Mouse (Mus musculus) midbrain, embryonic 11.5 days (tissue): ENCODE measurements around the gene Slc7a11. TPM values are rescaled to one million over a fixed set of nuclear protein-coding genes. Genes with fewer than 3 reads are reported as not detected.

Experiments
- ATAC-seq: fragments of 200-750 bp; cut with Nextera tagmentation; 2 replicates; pipeline ENCODE4 v1.8.0; 2017; ENCODE audit warnings: moderate TSS enrichment, moderate library complexity; ENCODE audit not compliant: low FRiP score
- DNase-seq: peaks from one replicate; pipeline ENCODE4 v3.0.0; 2015; ENCODE audit warnings: low spot score; ENCODE audit errors: missing footprints
- H3K27ac ChIP-seq: fragments of 300-500 bp; sonication (generic); 2 replicates; pipeline ENCODE4 v1.5.1; 2014; ENCODE audit warnings: low read depth, low read length
- H3K27me3 ChIP-seq: fragments of 300-500 bp; sonication (generic); 2 replicates; pipeline ENCODE4 v1.6.1; 2014; ENCODE audit warnings: mild to moderate bottlenecking, low read length, moderate library complexity, mixed read lengths; ENCODE audit not compliant: control insufficient read depth, insufficient read depth
- H3K36me3 ChIP-seq: fragments of 300-500 bp; sonication (generic); 2 replicates; pipeline ENCODE4 v1.6.1; 2014; ENCODE audit warnings: mild to moderate bottlenecking, low read length, moderate library complexity, mixed read lengths; ENCODE audit not compliant: control insufficient read depth, insufficient read depth
- H3K4me1 ChIP-seq: fragments of 300-500 bp; sonication (generic); 2 replicates; pipeline ENCODE4 v1.6.1; 2014; ENCODE audit warnings: low read length; ENCODE audit not compliant: control insufficient read depth, insufficient read depth
- H3K4me2 ChIP-seq: fragments of 300-500 bp; sonication (generic); 2 replicates; pipeline ENCODE4 v1.6.1; 2014; ENCODE audit warnings: mild to moderate bottlenecking, moderate library complexity
- H3K4me3 ChIP-seq: fragments of 300-500 bp; sonication (generic); 2 replicates; pipeline ENCODE4 v1.5.1; 2014; ENCODE audit warnings: low read depth, low read length
- H3K9ac ChIP-seq: fragments of 300-500 bp; sonication (generic); 2 replicates; pipeline ENCODE4 v1.6.1; 2014; ENCODE audit warnings: low read length
- H3K9me3 ChIP-seq: fragments of 300-500 bp; sonication (generic); 2 replicates; pipeline ENCODE4 v1.6.1; 2016; ENCODE audit warnings: low read length; ENCODE audit not compliant: control insufficient read depth
- WGBS: fragments of 180-500 bp; shearing (Covaris S2); extraction: QIAGEN DNeasy Blood & Tissue Kit; methylation state at CpG from one replicate; pipeline ENCODE4 v1.1.7; 2014; 5-methylcytosine and 5-hydroxymethylcytosine counted together
- polyA plus RNA-seq: library from polyadenylated mRNA; unstranded; fragments of >200 nt; fragmentation: Nextera tagmentation; extraction: Ambion mirVana; gene quantifications from 2 replicates; pipeline ENCODE4 v1.2.1, GENCODE M21; 2014

Slc7a11 gene
- polyA plus RNA-seq, 1 experiment from 2014 or later, result 0.96 TPM

- Histone ChIP-seq H3K27ac (no peak overlapping the region), H3K36me3 (no peaks in the 10 kb centered on the region)
- 28% methylated on average over 1 of the region's 1 CpGs for WGBS
These were observed 532.5 kb downstream of the Slc7a11 start for GRCm38 (mm10) chr3:49910922-49911321.

GRCm38 (mm10) chr3:49908426-49909341 is 534.7 kb downstream of the Slc7a11 start:
- DNase-seq, result no peak
- WGBS, result 67% methylated on average over 12 of the region's 12 CpGs
- no peak overlapping the region for H3K27ac ChIP-seq

More at GRCm38 (mm10) chr3:49910922-49911321, 532.5 kb downstream of the Slc7a11 start:
- Histone ChIP-seq H3K4me2 (no peak overlapping the region), H3K9me3 (no peaks in the 10 kb centered on the region), H3K27me3 (no peaks in the 10 kb centered on the region), H3K4me3 (no peak overlapping the region), H3K9ac (no peak overlapping the region), H3K4me1 (no peaks in the 10 kb centered on the region)
- ATAC-seq, result no peak
- DNase-seq, result no peak

GRCm38 (mm10) chr3:49893945-49894344 is 549.5 kb downstream of the Slc7a11 start:
- peak; percentile 79 for ATAC-seq

More at GRCm38 (mm10) chr3:49908426-49909341, 534.7 kb downstream of the Slc7a11 start:
- H3K27me3 ChIP-seq, result no peaks in the 10 kb centered on the region
- no peak overlapping the region for H3K9ac ChIP-seq
- no peak overlapping the region for H3K4me3 ChIP-seq
- H3K9me3 ChIP-seq, result no peaks in the 10 kb centered on the region
- no peaks in the 10 kb centered on the region for H3K36me3 ChIP-seq
- no peak overlapping the region for H3K4me2 ChIP-seq
- no peaks in the 10 kb centered on the region for H3K4me1 ChIP-seq
- no peak for ATAC-seq

GRCm38 (mm10) chr3:49887359-49887758 is 556.1 kb downstream of the Slc7a11 start:
- ATAC-seq, result no peak
- H3K4me2 ChIP-seq, result no peak overlapping the region
- 32% methylated on average over 2 of the region's 2 CpGs for WGBS

More at GRCm38 (mm10) chr3:49893945-49894344, 549.5 kb downstream of the Slc7a11 start:
- H3K4me2 ChIP-seq, result no peak overlapping the region
- H3K27me3 ChIP-seq, result no peaks in the 10 kb centered on the region
- H3K9ac ChIP-seq, result no peak overlapping the region
- no peak for DNase-seq
- H3K27ac ChIP-seq, result no peak overlapping the region; the same call in 1 of the 2 replicates
- no peaks in the 10 kb centered on the region; the same call in 1 of the 2 replicates for H3K9me3 ChIP-seq
- H3K36me3 ChIP-seq, result no peaks in the 10 kb centered on the region
- H3K4me3 ChIP-seq, result no peak overlapping the region
- peaks cover 8% of the 10 kb centered on the region; the same call in 1 of the 2 replicates for H3K4me1 ChIP-seq

GRCm38 (mm10) chr3:49886220-49886945 is 557.0 kb downstream of the Slc7a11 start:
- Histone ChIP-seq H3K4me2 (0 out of 2 replicates have a peak overlapping the region, but pooled peaks have one; percentile 11), H3K36me3 (no peaks in the 10 kb centered on the region), H3K9me3 (no peaks in the 10 kb centered on the region), H3K9ac (no peak overlapping the region), H3K27ac (peak overlapping the region; percentile 44; the same call in 1 of the 2 replicates), H3K4me3 (no peak overlapping the region), H3K4me1 (peaks cover 8% of the 10 kb centered on the region), H3K27me3 (no peaks in the 10 kb centered on the region)
- WGBS, result 17% methylated on average over 8 of the region's 8 CpGs
- ATAC-seq (peak; percentile 98), DNase-seq (peak; percentile 92)

More at GRCm38 (mm10) chr3:49887359-49887758, 556.1 kb downstream of the Slc7a11 start:
- Histone ChIP-seq H3K36me3 (no peaks in the 10 kb centered on the region), H3K4me3 (no peak overlapping the region), H3K27me3 (no peaks in the 10 kb centered on the region), H3K4me1 (peaks cover 8% of the 10 kb centered on the region), H3K9me3 (no peaks in the 10 kb centered on the region), H3K9ac (no peak overlapping the region), H3K27ac (peak overlapping the region; percentile 58)
- DNase-seq, result no peak

- DNase-seq, result no peak
- no peak overlapping the region for H3K4me2 ChIP-seq
- H3K4me3 ChIP-seq, result no peak overlapping the region
- no peaks in the 10 kb centered on the region for H3K36me3 ChIP-seq
- H3K27ac ChIP-seq, result no peak overlapping the region
- ATAC-seq, result peak; percentile 79
- peaks cover 2% of the 10 kb centered on the region; the same call in 1 of the 2 replicates for H3K4me1 ChIP-seq
- H3K9ac ChIP-seq, result no peak overlapping the region
- no peaks in the 10 kb centered on the region for H3K27me3 ChIP-seq
- no peaks in the 10 kb centered on the region for H3K9me3 ChIP-seq
These were observed 562.9 kb downstream of the Slc7a11 start for GRCm38 (mm10) chr3:49880496-49880895.

- Histone ChIP-seq H3K27ac (no peak overlapping the region), H3K4me3 (no peak overlapping the region), H3K9ac (no peak overlapping the region), H3K4me1 (peaks cover 27% of the 10 kb centered on the region), H3K4me2 (no peak overlapping the region), H3K9me3 (no peaks in the 10 kb centered on the region), H3K27me3 (no peaks in the 10 kb centered on the region), H3K36me3 (no peaks in the 10 kb centered on the region)
- 53% methylated on average over 3 of the region's 3 CpGs for WGBS
- DNase-seq (no peak), ATAC-seq (no peak)
These were observed 572.6 kb downstream of the Slc7a11 start for GRCm38 (mm10) chr3:49870786-49871185.

GRCm38 (mm10) chr3:49867951-49868584 is 575.3 kb downstream of the Slc7a11 start:
- H3K27ac ChIP-seq, result peak overlapping the region; percentile 82
- H3K9me3 ChIP-seq, result no peaks in the 10 kb centered on the region
- peaks cover 32% of the 10 kb centered on the region for H3K4me1 ChIP-seq
- DNase-seq (peak; percentile 92), ATAC-seq (peak; percentile 77)
- H3K4me2 ChIP-seq, result no peak overlapping the region
- H3K4me3 ChIP-seq, result no peak overlapping the region
- 2% methylated on average over 4 of the region's 4 CpGs for WGBS
- H3K36me3 ChIP-seq, result no peaks in the 10 kb centered on the region
- H3K27me3 ChIP-seq, result no peaks in the 10 kb centered on the region
- H3K9ac ChIP-seq, result peak overlapping the region; percentile 37; the same call in 1 of the 2 replicates
